12 mouse cellular contexts compared by ENCODE assay signal in genomic region chr7:123218620-123219019, GRCm38 (mm10). TPM values are rescaled to one million over a fixed set of nuclear protein-coding genes. Genes with fewer than 3 reads are reported as not detected.
A peak's percentile ranks its signal among the peaks of the same experiment; 100 is the strongest.
DNase-seq lines count a peak whose midpoint lies in the region; TF ChIP-seq lines count a peak whose summit lies in the region.
"Had no signal": no experiment of that assay in that cellular context is flagged by ENCODE, and none has a peak within 500 bp of the region (broad histone marks: within the 10 kb centered on the region; RNA-seq: fewer than 3 reads in every experiment).

No protein-coding gene starts in this region.

- H3K9me3 ChIP-seq in E14TG2a.4 (ENCODE audit: low read length) = no peaks in the 10 kb centered on the region
- H3K9me3 ChIP-seq: megakaryocyte, embryonic 14.5 days had no signal

- no peaks in the 10 kb centered on the region for H3K36me3 ChIP-seq in E14TG2a.4 (ENCODE audit: insufficient read depth, low read length)

- TF ChIP-seq CTCF in E14TG2a.4 (conservative IDR thresholded peaks at IDR 0.05; ENCODE audit: low read length) = no peak

- intact Hi-C loops in left cerebral cortex, postnatal 4 days (cut with DNase I) = no loop called here

- DNase-seq in cerebellum, postnatal 10 days = peak; percentile 30 to 47
- no peak for DNase-seq in cerebellum, postnatal 36 days
- DNase-seq in frontal cortex, postnatal 36 days (ENCODE audit: low spot score in 2 of 2) = peak; percentile 29 to 36
- peak; percentile 35 for DNase-seq in left cerebral cortex, postnatal 4 days
- no peak for DNase-seq in adrenal gland, postnatal 10 days
- no peak for DNase-seq in thymus, postnatal 10 days (ENCODE audit: low spot score in 2 of 2)
- no peak for DNase-seq in gastrocnemius, postnatal 25 days
- DNase-seq: kidney, adult 8-10 months; liver had no signal

- peak overlapping the region; percentile 58 for H3K4me3 ChIP-seq in E14TG2a.4 (replicated peaks; ENCODE audit: low read length)
- H3K4me3 ChIP-seq: megakaryocyte, embryonic 14.5 days had no signal

- no peaks in the 10 kb centered on the region for H3K27me3 ChIP-seq in E14TG2a.4 (ENCODE audit: insufficient read depth, low read length)

- peaks cover 85% of the 10 kb centered on the region for H3K4me1 ChIP-seq in E14TG2a.4 (replicated peaks; ENCODE audit: low read depth, low read length)

RNA-seq across cellular contexts. Expression of gene Slc5a11, which starts 4.0 kb away (rescaled TPM):
- not detected for total RNA-seq in left cerebral cortex, postnatal 4 days (2021)
- not detected for total RNA-seq in adrenal gland, postnatal 10 days (2021)
- total RNA-seq in gastrocnemius, postnatal 25 days (2021) = not detected
- total RNA-seq: gastrocnemius, postnatal 4 days had no signal

Comparison
In these comparisons a context has a peak if more than half of its experiments do, and no peak if none do; other contexts are left out.
1. DNase-seq: peak in cerebellum, postnatal 10 days (2 of 2), frontal cortex, postnatal 36 days (2 of 2) and left cerebral cortex, postnatal 4 days (single experiment); none in cerebellum, postnatal 36 days (0 of 2), adrenal gland, postnatal 10 days (single experiment), thymus, postnatal 10 days (0 of 2) and gastrocnemius, postnatal 25 days (single experiment).